Comparison of ENCODE assay signal across 8 mouse cellular contexts in the genomic region with DNA sequence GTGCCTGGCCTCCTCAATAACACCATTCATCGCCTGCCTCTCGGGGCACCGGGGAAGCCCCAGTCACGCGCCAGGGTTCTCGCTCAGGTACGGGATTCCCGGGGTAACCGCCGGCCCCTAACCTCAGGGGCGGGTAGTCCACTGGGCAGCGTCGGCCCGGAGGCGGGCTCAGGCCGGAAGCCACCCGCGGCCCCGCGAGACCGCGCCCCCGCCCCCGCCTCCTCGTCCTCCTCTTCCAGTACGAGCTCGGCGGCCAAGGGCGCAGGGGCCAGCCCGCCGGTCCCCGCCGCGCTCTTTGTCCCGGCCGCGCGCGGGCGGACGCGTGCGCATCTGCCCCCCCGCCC. TPM values are rescaled to one million over a fixed set of nuclear protein-coding genes. Genes with fewer than 3 reads are reported as not detected.
DNase-seq lines count a peak whose midpoint lies in the region; ATAC-seq lines count a peak whose summit lies in the region.

No protein-coding gene starts in this region.

- peak; percentile 71 for DNase-seq in c-Kit-negative CD71-positive TER-119-positive erythroid progenitor cells, embryonic 14.5 days (ENCODE audit: low read depth, low spot score)
- peak; percentile 89 for DNase-seq in forebrain, embryonic 10.5 days (ENCODE audit: extremely low spot score, low spot score)
- DNase-seq in kidney, postnatal 36 days = peak; percentile 79 to 93
- DNase-seq in lung, adult 18-20 months = peak; percentile 79 to 85
- DNase-seq in testis, postnatal 10 days (ENCODE audit: low spot score) = peak; percentile 94

- peak overlapping the region; percentile 85 for H3K4me2 ChIP-seq in heart, embryonic 16.5 days (ENCODE audit: low read depth, low read length)
- H3K4me2 ChIP-seq in neural tube, embryonic 14.5 days (ENCODE audit: low read depth, low read length) = peak overlapping the region; percentile 68

- peak; percentile 85 for ATAC-seq in CD4-positive, CD25-positive, alpha-beta regulatory T cell, adult 4 months
- peak; percentile 84 for ATAC-seq in heart, embryonic 16.5 days (replicated peaks; ENCODE audit: extremely low read depth, insufficient read depth, low FRiP score)
- ATAC-seq in neural tube, embryonic 14.5 days (ENCODE audit: low read depth) = peak; percentile 74

- H3K36me3 ChIP-seq in forebrain, embryonic 10.5 days (replicated peaks) = peaks cover 10% of the 10 kb centered on the region
- 0 out of 2 replicates have a peak, but pooled peaks cover 5% of the 10 kb centered on the region for H3K36me3 ChIP-seq in heart, embryonic 16.5 days (ENCODE audit: control insufficient read depth, insufficient read depth)
- H3K36me3 ChIP-seq in neural tube, embryonic 14.5 days (ENCODE audit: control insufficient read depth, insufficient read depth, low read length) = no peaks in the 10 kb centered on the region; the same call in none of the 2 replicates

- peak overlapping the region; percentile 81 for H3K4me3 ChIP-seq in forebrain, embryonic 10.5 days
- peak overlapping the region; percentile 90 for H3K4me3 ChIP-seq in heart, embryonic 16.5 days (ENCODE audit: low read length)
- peak overlapping the region; percentile 78 for H3K4me3 ChIP-seq in neural tube, embryonic 14.5 days (ENCODE audit: low read depth, low read length)

- no peaks in the 10 kb centered on the region for H3K9me3 ChIP-seq in forebrain, embryonic 10.5 days
- H3K9me3 ChIP-seq in heart, embryonic 16.5 days (replicated peaks; ENCODE audit: control insufficient read depth, low read length) = no peaks in the 10 kb centered on the region
- no peaks in the 10 kb centered on the region for H3K9me3 ChIP-seq in neural tube, embryonic 14.5 days (ENCODE audit: control insufficient read depth, low read length)

- peaks cover 48% of the 10 kb centered on the region for H3K4me1 ChIP-seq in forebrain, embryonic 10.5 days
- H3K4me1 ChIP-seq in heart, embryonic 16.5 days (ENCODE audit: control insufficient read depth, insufficient read depth, low read length) = peaks cover 15% of the 10 kb centered on the region; the same call in 1 of the 2 replicates
- peaks cover 20% of the 10 kb centered on the region for H3K4me1 ChIP-seq in neural tube, embryonic 14.5 days (ENCODE audit: control insufficient read depth, insufficient read depth, low read length)

- H3K27ac ChIP-seq in forebrain, embryonic 10.5 days = peak overlapping the region; percentile 99
- peak overlapping the region; percentile 99 for H3K27ac ChIP-seq in heart, embryonic 16.5 days (ENCODE audit: low read length)
- H3K27ac ChIP-seq in neural tube, embryonic 14.5 days (ENCODE audit: low read depth, low read length) = peak overlapping the region; percentile 98

- H3K27me3 ChIP-seq in forebrain, embryonic 10.5 days (ENCODE audit: poor library complexity, severe bottlenecking) = no peaks in the 10 kb centered on the region
- no peaks in the 10 kb centered on the region for H3K27me3 ChIP-seq in heart, embryonic 16.5 days (ENCODE audit: control insufficient read depth, insufficient read depth, low read length)
- H3K27me3 ChIP-seq in neural tube, embryonic 14.5 days (ENCODE audit: control insufficient read depth, insufficient read depth, low read length) = peaks cover 3% of the 10 kb centered on the region; the same call in 1 of the 2 replicates

- WGBS in forebrain, embryonic 10.5 days = under 1% methylated on average over 43 of the region's 44 CpGs
- under 1% methylated on average over 39 of the region's 44 CpGs for WGBS in heart, embryonic 16.5 days
- WGBS in neural tube, embryonic 14.5 days = 1% methylated on average over 28 of the region's 44 CpGs

- peak overlapping the region; percentile 99 for H3K9ac ChIP-seq in heart, embryonic 16.5 days (ENCODE audit: low read length)
- H3K9ac ChIP-seq in neural tube, embryonic 14.5 days (replicated peaks; ENCODE audit: low read depth, low read length) = peak overlapping the region; percentile 98

RNA-seq across cellular contexts. Expression of a gene that starts 0.6 kb away (rescaled TPM):
- polyA plus RNA-seq in CD4-positive, CD25-positive, alpha-beta regulatory T cell, adult 4 months (2017; shearing (Covaris generic)) = 10 to 100 TPM; 10.1 to 10.5 TPM
- 189 and 191 TPM in 2 replicates for polyA plus RNA-seq in forebrain, embryonic 10.5 days (2016; fragmentation: Nextera tagmentation; extraction: Ambion mirVana)
- 111 and 112 TPM in 2 replicates for polyA plus RNA-seq in heart, embryonic 16.5 days (2015; fragmentation: Nextera tagmentation; extraction: Ambion mirVana)
- 296 and 322 TPM in 2 replicates for polyA plus RNA-seq in neural tube, embryonic 14.5 days (2014; fragmentation: Nextera tagmentation; extraction: Ambion mirVana)

Comparison
In these comparisons a context has a peak if more than half of its experiments do, and no peak if none do; other contexts are left out.
1. Peak in every context shown above with its lines: DNase-seq, ATAC-seq, H3K4me3 ChIP-seq and H3K27ac ChIP-seq.